Mouse (Mus musculus) liver, adult (tissue): Measurements from ENCODE around the gene Gm42417.

Source experiments
- GATA4 ChIP-seq: IDR thresholded peaks from 2 replicates; pipeline ENCODE4 v1.6.1; 2014; ENCODE audit warnings: mild to moderate bottlenecking, low read length; ENCODE audit not compliant: insufficient replicate concordance

Gm42417 gene

DNA sequence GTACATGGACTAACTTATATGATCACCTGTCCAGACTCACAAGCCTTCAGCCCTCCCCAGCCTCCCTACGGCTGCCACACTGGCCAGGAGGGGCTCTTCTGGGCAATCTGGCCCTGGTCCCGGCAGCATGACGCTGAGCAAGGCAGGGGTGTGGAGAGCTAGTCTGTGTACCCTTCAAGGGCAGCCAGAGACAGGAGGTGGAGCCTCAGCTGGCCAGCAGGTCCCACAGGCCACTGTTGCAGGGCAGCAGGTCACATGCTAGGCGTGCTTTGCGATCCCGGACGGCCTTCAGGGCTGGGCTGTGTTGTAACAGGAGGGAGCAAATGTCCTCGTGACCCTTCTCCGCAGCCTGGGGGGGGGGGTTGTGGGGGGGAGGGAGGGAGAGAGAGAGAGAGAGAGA, at the start of gene Gm42417:
Gene Gm42417 (minus strand): TSS at position 244 of the 400 bp plus-strand sequence.
- no peak for TF ChIP-seq GATA4

DNA sequence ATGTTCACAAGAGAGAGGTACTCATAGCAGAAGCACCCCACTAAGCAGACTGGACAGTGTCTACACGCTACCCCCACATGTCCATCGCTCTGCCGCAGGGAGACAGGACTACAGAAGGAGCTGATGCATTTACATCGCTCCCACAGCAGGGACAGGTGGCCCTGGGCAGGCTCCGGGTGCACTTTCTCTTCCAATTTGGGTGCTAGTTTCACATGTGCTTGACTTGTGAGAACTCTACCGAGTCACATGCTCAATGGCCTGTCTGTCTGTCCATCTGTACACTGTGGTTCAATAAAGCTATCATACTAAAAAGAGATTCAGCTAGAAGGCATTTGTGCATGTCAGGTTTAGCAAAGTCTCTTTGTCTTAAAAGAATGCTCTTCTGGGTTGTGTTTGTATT, 48.6 kb upstream of the Gm42417 start:
- TF ChIP-seq GATA4: no peak

DNA sequence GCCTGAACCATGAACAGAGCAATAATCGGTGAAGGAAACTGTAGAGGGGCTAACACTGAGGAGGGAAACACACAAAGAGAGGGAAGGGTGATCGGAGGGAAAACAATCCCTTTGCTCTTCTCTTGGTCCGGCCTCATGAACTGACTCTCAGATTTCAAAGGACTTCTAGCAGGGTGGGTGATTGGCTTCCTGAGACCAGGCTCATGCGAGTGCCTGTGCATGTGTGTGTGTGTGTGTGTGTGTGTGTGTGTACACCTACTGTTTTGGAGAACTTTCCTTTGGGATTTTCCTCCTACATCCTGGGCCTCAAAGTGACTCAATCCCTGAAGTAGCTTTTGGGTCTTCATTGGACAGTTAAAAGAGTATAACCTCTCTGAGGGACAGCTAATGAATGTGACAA, 47.1 kb upstream of the Gm42417 start:
- no peak for TF ChIP-seq GATA4

DNA sequence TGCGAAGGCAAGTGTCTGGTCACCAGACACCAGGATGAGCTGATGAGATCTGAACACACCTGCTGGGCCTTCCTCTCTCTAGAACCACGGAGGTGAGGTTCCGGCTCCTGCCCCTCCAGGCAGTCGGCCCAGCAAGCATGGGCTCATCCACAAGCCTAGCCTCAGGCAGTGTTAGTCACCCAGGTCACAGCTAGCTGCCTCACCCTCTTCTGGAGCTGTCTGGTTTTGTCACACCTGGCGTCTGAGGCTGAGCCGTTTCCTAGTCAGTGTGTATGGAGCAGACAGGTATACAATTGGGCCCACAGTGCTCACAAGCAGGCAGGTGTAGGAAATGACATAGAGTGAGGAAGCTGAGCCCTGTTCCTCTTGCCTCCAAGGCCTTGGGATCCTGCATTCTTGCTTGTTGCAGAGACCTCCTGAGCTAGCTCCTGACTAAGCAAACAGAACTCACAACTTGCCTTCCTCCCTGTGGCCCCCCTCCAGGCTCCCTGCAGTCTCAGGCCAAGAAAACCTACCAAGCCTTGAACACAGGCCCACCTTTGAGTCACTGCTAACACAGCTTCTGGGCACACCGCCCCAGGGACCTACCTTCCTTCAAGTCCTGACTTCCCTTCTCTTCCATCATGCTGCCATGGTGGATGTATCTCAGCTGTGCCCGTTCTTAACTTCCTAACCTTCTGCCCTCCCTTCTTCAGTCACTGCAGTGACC, 44.3 kb upstream of the Gm42417 start:
- no peak for TF ChIP-seq GATA4

DNA sequence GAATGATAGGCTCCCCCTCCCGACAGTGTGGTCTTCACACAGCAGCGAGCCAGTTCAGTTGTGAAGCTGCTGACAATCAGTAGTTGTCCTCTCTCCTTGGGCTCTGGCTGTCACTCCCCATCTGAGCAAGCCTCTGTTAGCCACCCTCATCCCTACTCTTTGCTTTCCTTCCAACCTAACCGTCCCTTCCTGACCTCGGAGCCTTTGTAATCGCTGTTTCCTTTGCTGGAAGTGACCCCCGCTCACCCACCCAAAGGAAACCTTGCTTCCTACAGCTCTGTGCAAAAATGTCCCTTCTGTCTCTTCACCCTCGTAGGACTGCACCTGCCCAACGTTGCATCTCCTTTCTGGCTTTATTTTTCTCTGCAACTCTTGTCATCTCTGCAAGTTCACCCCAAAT, 43.0 kb upstream of the Gm42417 start:
- no peak for TF ChIP-seq GATA4

DNA sequence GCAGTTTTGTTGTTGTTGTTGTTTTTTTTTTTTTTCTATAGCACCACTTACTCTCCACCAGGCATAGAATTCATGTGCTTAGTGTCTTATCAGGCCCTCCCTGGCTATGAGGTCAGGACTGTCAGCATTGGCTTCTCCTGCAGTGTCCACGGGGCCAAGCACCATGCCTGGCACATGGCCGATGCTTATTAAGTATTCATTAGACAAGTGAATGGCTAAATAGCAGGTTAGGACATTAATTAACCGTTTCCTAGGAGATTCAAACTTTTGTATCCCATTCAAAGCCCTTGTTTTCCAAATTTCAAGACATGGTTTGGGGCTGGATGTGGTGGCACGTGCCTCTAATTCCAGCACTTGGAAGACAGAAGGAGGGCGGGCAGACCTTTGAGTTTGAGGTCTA, 42.0 kb upstream of the Gm42417 start:
- no peak for TF ChIP-seq GATA4

DNA sequence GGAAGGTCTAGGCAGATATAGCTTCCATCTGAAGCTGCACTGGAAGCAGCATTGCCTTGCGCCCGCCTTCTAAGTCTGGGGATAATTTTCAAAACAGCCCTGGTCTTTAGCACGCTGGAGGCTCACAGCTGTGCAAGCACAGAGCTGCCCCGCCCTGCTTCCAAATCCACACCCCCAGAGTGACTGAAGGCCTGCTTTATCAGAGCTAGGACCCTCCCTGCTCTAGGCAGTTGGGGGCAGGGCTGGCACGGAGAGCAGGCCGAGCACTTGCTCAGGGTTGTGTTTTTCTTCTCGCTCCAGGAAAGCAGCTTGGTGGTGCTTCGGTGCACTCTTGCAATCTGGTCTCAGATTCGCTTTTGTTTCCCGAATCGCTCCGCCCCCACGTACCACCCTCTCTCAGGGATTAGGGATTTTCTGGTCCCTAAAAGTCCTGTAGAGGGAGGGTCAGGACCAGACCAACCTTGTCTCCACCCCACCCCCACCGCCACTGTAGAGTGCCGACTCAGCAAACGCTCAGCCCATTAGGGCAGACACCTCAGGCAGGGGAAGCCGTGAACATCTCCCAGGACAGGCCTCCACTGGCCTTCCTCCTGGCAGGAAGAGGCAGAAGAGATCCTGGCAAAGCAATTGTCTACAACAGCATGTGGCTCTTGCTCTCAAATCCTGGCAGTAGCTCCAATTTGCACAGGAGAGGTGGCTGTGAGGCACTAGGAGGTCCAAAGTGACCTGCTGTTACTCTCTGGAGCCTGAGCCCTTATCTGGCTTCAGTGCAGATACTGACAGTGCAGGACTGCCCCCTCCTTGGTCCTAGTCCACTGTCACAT, 41.4 kb upstream of the Gm42417 start:
- no peak for TF ChIP-seq GATA4

DNA sequence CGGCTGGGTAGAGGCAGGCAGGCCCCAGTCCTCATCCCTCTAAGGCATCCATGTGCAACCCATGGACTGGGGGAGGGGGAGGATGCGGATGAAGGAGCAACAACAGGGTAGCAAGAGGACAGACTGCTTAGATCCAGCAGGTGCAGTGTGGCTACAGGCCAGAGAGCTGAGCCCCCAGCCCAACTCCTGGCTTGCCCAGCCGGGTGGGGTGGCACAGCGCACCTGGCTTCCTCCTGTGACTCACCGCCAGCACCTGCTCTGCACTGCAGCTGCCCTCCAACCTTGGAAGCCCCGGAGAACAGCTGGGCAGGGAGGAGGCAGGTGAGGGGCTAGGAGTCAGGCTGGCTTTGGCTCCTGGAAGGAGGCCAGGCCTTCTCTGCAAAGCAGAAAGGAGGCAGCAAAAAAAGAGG, 40.8 kb upstream of the Gm42417 start:
- TF ChIP-seq GATA4: no peak

DNA sequence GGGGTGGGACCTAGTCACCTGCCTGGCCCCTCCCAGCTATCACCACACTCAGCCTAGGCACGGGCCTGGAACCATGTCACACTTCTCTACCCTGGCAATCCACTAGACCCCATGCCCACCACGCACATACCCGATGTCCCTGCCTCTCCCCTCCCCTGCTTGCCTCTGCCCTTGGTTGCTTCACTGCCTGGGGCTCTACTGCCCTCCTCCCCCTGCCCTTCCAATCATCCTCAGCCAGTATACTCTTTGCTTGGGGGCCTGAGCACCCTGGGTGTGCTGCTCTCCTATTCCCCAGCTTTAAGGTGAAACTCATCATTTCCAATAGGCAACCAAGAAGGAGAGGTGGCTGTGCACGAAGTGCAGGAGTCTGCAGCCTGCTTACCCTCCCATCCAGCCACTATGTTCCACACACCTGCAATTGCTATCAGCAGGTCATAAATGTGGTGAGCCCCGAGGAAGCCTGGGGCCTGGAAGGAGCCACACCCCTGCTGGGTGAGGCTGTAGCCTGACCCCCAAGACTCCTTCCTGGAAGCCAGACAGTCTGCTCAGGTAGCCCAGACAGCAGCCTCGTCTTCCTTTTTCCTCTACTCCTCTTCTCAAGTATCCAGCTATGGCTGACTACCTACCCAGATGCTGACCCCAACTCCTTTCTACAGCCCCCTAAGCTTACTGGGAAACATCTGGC, 37.9 kb upstream of the Gm42417 start:
- TF ChIP-seq GATA4: no peak

DNA sequence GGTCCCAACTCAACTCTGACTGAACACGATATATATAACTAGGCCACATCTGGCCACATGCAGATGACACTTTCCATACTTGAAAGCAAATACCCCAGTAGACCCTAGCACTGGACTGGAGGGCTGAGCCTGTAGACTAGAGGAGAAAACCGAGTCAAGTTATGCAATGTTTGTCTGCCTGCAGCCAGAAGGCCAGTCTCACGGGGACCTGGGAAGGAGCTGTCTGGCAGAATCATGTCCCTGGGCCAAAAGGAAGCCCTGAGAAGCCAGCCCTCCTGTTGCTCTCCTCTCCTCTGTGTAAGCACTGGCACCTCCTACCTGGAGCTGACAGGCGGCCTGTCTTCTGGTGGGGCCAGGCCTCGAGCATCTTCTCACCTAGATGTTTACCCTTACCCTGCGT, 36.1 kb upstream of the Gm42417 start:
- no peak for TF ChIP-seq GATA4

DNA sequence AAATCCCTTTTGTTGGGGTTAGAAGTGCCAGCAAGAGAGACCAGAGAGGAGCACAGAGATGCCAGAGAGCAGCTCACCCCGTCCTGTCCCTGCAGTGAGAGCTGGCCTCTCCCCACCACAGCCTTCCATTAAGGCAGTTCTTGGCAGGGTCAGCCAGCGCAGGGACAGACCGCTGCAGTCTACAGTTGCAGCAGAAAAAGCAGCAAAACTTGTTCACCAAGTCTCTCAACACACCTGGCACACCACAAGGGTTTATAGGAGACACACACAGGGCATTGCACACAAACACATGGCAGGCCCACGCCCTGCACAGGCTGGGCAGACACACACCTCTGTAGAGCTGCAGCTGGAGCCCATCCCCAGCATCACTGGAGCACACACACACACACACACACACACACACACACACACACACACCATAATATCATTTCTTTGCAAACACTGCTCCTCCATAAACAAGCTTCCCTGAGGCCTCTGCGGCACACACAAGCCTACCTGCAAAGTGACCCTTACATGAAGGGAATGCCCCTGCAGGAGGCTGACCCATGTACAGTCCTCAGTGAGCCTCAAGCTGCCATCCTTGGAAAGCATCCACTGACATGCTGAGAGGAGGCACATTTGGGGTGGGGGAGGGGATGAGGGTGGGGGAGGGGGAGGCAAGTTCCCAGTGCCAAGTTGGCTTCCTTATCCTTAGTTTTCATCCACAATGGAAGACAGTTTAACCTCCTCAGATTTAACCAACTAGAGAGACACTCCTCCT, 35.1 kb upstream of the Gm42417 start:
- no peak for TF ChIP-seq GATA4

DNA sequence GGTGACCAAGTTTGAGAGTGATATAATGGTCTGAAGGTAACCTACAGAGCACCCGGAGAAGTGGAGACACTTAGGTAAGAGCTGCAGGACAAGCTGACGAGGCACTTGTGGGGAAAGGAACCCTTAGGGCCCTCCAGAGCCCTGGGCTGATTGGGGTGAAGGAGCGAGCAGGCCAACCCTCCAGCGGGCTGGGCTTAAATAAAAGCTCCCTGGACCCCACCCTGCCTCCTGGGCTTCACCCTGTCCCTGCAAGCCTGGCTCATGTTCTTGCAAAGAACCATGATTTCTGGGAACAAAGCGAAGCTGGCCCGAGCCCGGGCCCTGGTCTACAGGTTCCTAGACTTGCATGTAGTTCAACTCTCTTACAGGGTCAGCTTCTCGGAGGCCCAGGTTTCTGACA, 34.3 kb upstream of the Gm42417 start:
- no peak for TF ChIP-seq GATA4

DNA sequence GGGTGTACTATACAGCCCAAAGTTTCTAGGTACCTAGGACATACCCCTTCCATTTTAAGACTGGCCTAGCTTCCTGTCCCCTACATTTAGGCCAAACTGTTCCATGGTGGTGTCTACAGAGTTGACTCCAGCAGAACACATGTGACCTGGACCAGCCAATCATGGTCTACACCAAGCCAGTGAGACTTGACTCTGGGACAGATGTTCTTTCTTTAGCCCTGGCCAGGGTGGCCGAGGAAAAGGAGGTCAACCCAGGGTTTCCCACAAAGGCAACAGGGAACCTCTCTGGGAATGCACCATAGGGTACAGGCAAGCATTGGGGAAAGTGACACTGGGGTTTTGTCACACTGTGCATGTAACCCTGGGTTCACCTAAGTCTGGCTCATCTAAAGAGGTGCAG, 33.5 kb upstream of the Gm42417 start:
- no peak for TF ChIP-seq GATA4

DNA sequence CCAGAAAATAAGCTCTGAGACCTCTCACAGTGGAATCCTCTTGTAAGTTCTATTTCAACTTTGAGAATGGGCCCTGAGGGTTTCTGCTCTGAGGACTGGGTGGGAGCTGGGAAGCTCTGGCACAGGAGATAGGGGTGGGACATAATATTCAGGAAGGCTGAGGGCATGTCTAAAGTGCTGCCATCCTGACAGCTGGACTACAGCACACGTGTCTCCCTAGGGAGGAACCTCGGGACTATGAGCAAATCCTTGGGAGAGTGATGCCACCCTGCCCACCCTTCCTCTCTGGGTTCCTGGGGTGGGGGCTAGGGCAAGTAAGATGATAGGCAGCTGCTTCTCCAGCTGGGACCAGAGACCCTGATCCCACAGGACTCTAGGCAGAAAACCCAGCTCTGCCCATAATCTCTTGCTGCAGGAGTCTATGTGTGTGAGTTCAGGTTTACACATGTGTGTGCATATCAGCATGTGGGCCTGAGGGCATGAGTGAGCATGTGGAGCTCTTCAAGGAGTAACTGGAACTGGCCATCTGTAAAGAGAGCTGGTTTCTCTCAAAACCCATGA, 33.0 kb upstream of the Gm42417 start:
- TF ChIP-seq GATA4: no peak

DNA sequence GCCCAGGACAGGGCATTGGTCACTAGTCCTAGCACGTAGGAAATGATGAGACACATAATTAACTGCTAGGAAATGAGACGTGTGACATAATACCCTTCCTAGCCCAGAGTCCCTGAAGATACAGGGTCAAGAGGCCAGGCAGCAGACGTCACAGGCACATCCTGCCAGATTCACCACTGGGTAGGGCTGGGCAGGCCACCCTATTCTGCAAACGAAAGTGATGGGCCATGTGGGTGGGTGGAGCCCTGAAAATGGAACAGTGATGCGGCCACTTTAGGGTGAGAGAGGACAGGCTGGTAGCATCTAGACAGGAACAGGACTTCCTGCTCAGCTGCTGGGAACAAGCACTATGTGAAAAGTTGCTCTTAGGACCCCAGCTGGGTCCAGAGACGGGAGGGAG, 32.4 kb upstream of the Gm42417 start:
- peak; percentile 22; the same call in 1 of the 2 replicates for TF ChIP-seq GATA4
